Mouse (Mus musculus): Measurements from ENCODE around the gene Twf1. TPM values are rescaled to one million over a fixed set of nuclear protein-coding genes. Genes with fewer than 3 reads are reported as not detected.

Gene Twf1
- polyA plus RNA-seq, 1 experiment from 2014 or later = 88.5 TPM

DNA sequence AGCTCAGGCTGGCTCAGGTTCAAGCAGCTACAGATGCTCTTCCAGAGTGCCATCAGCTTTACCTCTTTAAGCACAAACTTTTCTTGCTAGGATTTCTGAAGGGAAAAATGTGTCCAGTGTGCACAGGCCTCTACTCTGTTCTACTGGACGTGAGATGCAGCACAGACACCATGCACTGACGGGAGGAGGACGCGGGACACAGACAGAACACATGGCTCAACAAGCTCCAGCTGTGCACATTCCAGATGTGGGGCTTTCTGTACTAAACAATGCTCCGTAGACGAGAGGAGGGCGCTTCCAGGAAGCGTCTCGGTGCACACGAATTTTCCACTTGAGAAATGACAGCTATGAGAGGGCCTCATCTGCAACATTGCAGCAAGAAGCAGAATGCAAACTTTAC is 6.5 kb downstream of the Twf1 start:
- no peak overlapping the region for H3K4me2 ChIP-seq (ENCODE audit: low read length)
- H3K36me3 ChIP-seq (ENCODE audit: control insufficient read depth, insufficient read depth) = peaks cover 38% of the 10 kb centered on the region
- no peak for ATAC-seq
- 89% methylated on average over 10 of the region's 10 CpGs for WGBS
- H3K4me3 ChIP-seq (replicated peaks; ENCODE audit: low read length) = no peak overlapping the region
- no peaks in the 10 kb centered on the region for H3K9me3 ChIP-seq (ENCODE audit: control insufficient read depth, low read length)
- H3K4me1 ChIP-seq (replicated peaks; ENCODE audit: control insufficient read depth, insufficient read depth, low read length) = 0 out of 2 replicates have a peak, but pooled peaks cover 4% of the 10 kb centered on the region
- no peaks in the 10 kb centered on the region for H3K27me3 ChIP-seq (replicated peaks; ENCODE audit: control insufficient read depth, insufficient read depth, low read length)
- no peak overlapping the region for H3K27ac ChIP-seq (ENCODE audit: low read length)
- no peak overlapping the region for H3K9ac ChIP-seq (replicated peaks; ENCODE audit: low read depth, low read length)

DNA sequence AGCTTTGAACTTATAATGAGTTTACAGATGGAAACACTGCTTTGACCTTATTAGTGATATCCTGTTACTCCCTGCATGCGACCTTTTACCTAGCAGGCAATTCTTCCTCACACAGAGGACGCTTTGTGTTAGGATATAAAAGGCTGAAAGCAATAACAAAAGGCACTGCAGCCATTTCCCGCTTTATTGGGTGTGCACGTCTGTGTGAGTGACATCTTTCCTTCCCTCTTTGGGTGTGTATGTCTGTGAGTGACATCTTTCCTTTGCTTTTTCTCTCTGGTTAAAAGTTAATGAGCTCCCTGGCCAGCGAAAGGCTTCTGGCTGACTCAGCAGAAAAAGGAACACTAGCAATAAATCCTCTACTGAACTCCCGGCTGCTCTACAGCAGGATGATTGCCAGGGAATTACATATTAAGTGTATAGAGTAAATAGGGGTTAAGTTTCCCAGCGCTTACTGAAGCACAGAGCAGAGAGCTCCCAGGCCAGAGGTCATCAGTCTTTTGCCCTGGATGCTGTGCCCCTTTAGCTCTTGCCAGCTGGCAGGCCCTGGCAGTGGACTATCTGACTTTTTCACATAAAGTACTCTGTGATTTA is 7.6 kb downstream of the Twf1 start:
- Histone ChIP-seq H3K4me2 (ENCODE audit: low read length) (no peak overlapping the region), H3K4me1 (replicated peaks; ENCODE audit: control insufficient read depth, insufficient read depth, low read length) (0 out of 2 replicates have a peak, but pooled peaks cover 2% of the 10 kb centered on the region), H3K4me3 (replicated peaks; ENCODE audit: low read length) (no peak overlapping the region), H3K36me3 (ENCODE audit: control insufficient read depth, insufficient read depth) (peaks cover 38% of the 10 kb centered on the region), H3K27ac (ENCODE audit: low read length) (no peak overlapping the region), H3K27me3 (replicated peaks; ENCODE audit: control insufficient read depth, insufficient read depth, low read length) (no peaks in the 10 kb centered on the region), H3K9me3 (ENCODE audit: control insufficient read depth, low read length) (no peaks in the 10 kb centered on the region), H3K9ac (replicated peaks; ENCODE audit: low read depth, low read length) (no peak overlapping the region)
- 27% methylated on average over 7 of the region's 7 CpGs for WGBS
- no peak for ATAC-seq

GRCm38 (mm10) chr15:94574566-94575268 is 15.0 kb downstream of the Twf1 start:
- Histone ChIP-seq H3K27me3 (replicated peaks; ENCODE audit: control insufficient read depth, insufficient read depth, low read length) (no peaks in the 10 kb centered on the region), H3K4me3 (replicated peaks; ENCODE audit: low read length) (no peak overlapping the region), H3K9ac (replicated peaks; ENCODE audit: low read depth, low read length) (no peak overlapping the region), H3K4me2 (ENCODE audit: low read length) (no peak overlapping the region), H3K36me3 (ENCODE audit: control insufficient read depth, insufficient read depth) (peaks cover under 1% of the 10 kb centered on the region; the same call in 1 of the 2 replicates), H3K9me3 (ENCODE audit: control insufficient read depth, low read length) (no peaks in the 10 kb centered on the region), H3K4me1 (replicated peaks; ENCODE audit: control insufficient read depth, insufficient read depth, low read length) (no peaks in the 10 kb centered on the region), H3K27ac (ENCODE audit: low read length) (no peak overlapping the region)
- 65% methylated on average over 4 of the region's 4 CpGs for WGBS
- no peak for ATAC-seq

- 68% methylated on average over 8 of the region's 8 CpGs for WGBS
- H3K4me1 ChIP-seq (replicated peaks; ENCODE audit: control insufficient read depth, insufficient read depth, low read length) = no peaks in the 10 kb centered on the region
- H3K9ac ChIP-seq (replicated peaks; ENCODE audit: low read depth, low read length) = no peak overlapping the region
- H3K9me3 ChIP-seq (ENCODE audit: control insufficient read depth, low read length) = no peaks in the 10 kb centered on the region
- H3K4me3 ChIP-seq (replicated peaks; ENCODE audit: low read length) = no peak overlapping the region
- no peak overlapping the region for H3K4me2 ChIP-seq (ENCODE audit: low read length)
- H3K27me3 ChIP-seq (replicated peaks; ENCODE audit: control insufficient read depth, insufficient read depth, low read length) = no peaks in the 10 kb centered on the region
- ATAC-seq = no peak
- no peak overlapping the region for H3K27ac ChIP-seq (ENCODE audit: low read length)
- no peaks in the 10 kb centered on the region for H3K36me3 ChIP-seq (ENCODE audit: control insufficient read depth, insufficient read depth)
Measured at GRCm38 (mm10) chr15:94572746-94573145, 16.9 kb downstream of the Twf1 start.

DNA sequence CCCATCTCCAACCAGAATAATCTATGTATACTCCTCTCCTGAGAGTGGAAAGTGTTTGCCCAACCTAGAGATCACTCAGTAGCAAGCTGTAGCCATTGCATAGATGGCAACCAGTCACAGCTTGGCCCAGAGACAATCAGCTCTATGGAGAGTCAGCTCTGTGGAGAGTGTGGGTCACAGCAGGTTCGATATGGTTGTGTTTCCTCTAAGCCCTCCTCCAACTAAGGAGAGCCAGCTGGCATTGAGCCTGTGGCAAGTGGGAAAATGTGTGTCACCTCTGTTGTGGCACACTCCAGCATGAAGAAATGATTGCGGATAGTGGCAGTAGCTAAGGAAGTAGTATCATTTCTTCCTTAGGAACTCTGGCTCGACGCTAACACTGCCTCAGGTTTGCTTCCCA is 18.2 kb downstream of the Twf1 start:
- no peaks in the 10 kb centered on the region for H3K36me3 ChIP-seq (ENCODE audit: control insufficient read depth, insufficient read depth)
- H3K27ac ChIP-seq (ENCODE audit: low read length) = no peak overlapping the region
- no peak overlapping the region for H3K4me3 ChIP-seq (replicated peaks; ENCODE audit: low read length)
- H3K4me1 ChIP-seq (replicated peaks; ENCODE audit: control insufficient read depth, insufficient read depth, low read length) = no peaks in the 10 kb centered on the region
- H3K9me3 ChIP-seq (ENCODE audit: control insufficient read depth, low read length) = no peaks in the 10 kb centered on the region
- no peaks in the 10 kb centered on the region for H3K27me3 ChIP-seq (replicated peaks; ENCODE audit: control insufficient read depth, insufficient read depth, low read length)
- no peak overlapping the region for H3K4me2 ChIP-seq (ENCODE audit: low read length)
- 78% methylated on average over 4 of the region's 4 CpGs for WGBS
- no peak overlapping the region for H3K9ac ChIP-seq (replicated peaks; ENCODE audit: low read depth, low read length)
- ATAC-seq = no peak

- H3K36me3 ChIP-seq (ENCODE audit: control insufficient read depth, insufficient read depth) = no peaks in the 10 kb centered on the region
- no peaks in the 10 kb centered on the region for H3K4me1 ChIP-seq (replicated peaks; ENCODE audit: control insufficient read depth, insufficient read depth, low read length)
- H3K27me3 ChIP-seq (replicated peaks; ENCODE audit: control insufficient read depth, insufficient read depth, low read length) = no peaks in the 10 kb centered on the region
- 93% methylated on average over 10 of the region's 10 CpGs for WGBS
- no peaks in the 10 kb centered on the region for H3K9me3 ChIP-seq (ENCODE audit: control insufficient read depth, low read length)
- no peak overlapping the region for H3K27ac ChIP-seq (ENCODE audit: low read length)
- H3K4me2 ChIP-seq (ENCODE audit: low read length) = no peak overlapping the region
- H3K4me3 ChIP-seq (replicated peaks; ENCODE audit: low read length) = no peak overlapping the region
- no peak for ATAC-seq
- no peak overlapping the region for H3K9ac ChIP-seq (replicated peaks; ENCODE audit: low read depth, low read length)
Measured at GRCm38 (mm10) chr15:94568496-94569182, 21.1 kb downstream of the Twf1 start.

GRCm38 (mm10) chr15:94565854-94566253 is 23.8 kb downstream of the Twf1 start:
- no peak overlapping the region for H3K4me3 ChIP-seq (replicated peaks; ENCODE audit: low read length)
- H3K27me3 ChIP-seq (replicated peaks; ENCODE audit: control insufficient read depth, insufficient read depth, low read length) = no peaks in the 10 kb centered on the region
- no peak for ATAC-seq
- H3K4me2 ChIP-seq (ENCODE audit: low read length) = no peak overlapping the region
- 89% methylated on average over 9 of the region's 9 CpGs for WGBS
- H3K27ac ChIP-seq (ENCODE audit: low read length) = no peak overlapping the region
- H3K9me3 ChIP-seq (ENCODE audit: control insufficient read depth, low read length) = no peaks in the 10 kb centered on the region
- H3K36me3 ChIP-seq (ENCODE audit: control insufficient read depth, insufficient read depth) = no peaks in the 10 kb centered on the region
- H3K9ac ChIP-seq (replicated peaks; ENCODE audit: low read depth, low read length) = no peak overlapping the region
- H3K4me1 ChIP-seq (replicated peaks; ENCODE audit: control insufficient read depth, insufficient read depth, low read length) = no peaks in the 10 kb centered on the region

- Histone ChIP-seq H3K4me2 (ENCODE audit: low read length) (no peak overlapping the region), H3K27me3 (replicated peaks; ENCODE audit: control insufficient read depth, insufficient read depth, low read length) (no peaks in the 10 kb centered on the region), H3K4me3 (replicated peaks; ENCODE audit: low read length) (no peak overlapping the region), H3K27ac (ENCODE audit: low read length) (no peak overlapping the region), H3K36me3 (ENCODE audit: control insufficient read depth, insufficient read depth) (no peaks in the 10 kb centered on the region), H3K9ac (replicated peaks; ENCODE audit: low read depth, low read length) (no peak overlapping the region), H3K4me1 (replicated peaks; ENCODE audit: control insufficient read depth, insufficient read depth, low read length) (no peaks in the 10 kb centered on the region), H3K9me3 (ENCODE audit: control insufficient read depth, low read length) (no peaks in the 10 kb centered on the region)
- ATAC-seq = no peak
- WGBS = 84% methylated on average over 2 of the region's 2 CpGs
Measured at GRCm38 (mm10) chr15:94564909-94565308, 24.8 kb downstream of the Twf1 start.

- no peaks in the 10 kb centered on the region for H3K27me3 ChIP-seq (replicated peaks; ENCODE audit: control insufficient read depth, insufficient read depth, low read length)
- no peak overlapping the region for H3K27ac ChIP-seq (ENCODE audit: low read length)
- ATAC-seq = no peak
- WGBS = 84% methylated on average over 17 of the region's 17 CpGs
- H3K36me3 ChIP-seq (ENCODE audit: control insufficient read depth, insufficient read depth) = no peaks in the 10 kb centered on the region
- no peaks in the 10 kb centered on the region for H3K4me1 ChIP-seq (replicated peaks; ENCODE audit: control insufficient read depth, insufficient read depth, low read length)
- no peaks in the 10 kb centered on the region for H3K9me3 ChIP-seq (ENCODE audit: control insufficient read depth, low read length)
- H3K4me3 ChIP-seq (replicated peaks; ENCODE audit: low read length) = no peak overlapping the region
- no peak overlapping the region for H3K9ac ChIP-seq (replicated peaks; ENCODE audit: low read depth, low read length)
- no peak overlapping the region for H3K4me2 ChIP-seq (ENCODE audit: low read length)
Measured at GRCm38 (mm10) chr15:94558895-94559656, 30.6 kb downstream of the Twf1 start.
